Mouse (Mus musculus) embryo, embryonic 10 days (tissue): ENCODE measurements at regions not wholly inside any gene's neighbourhood (a gene's known extent, or its start where the extent isn't known, plus 50 kb on each side); places are given as distances from the start of the nearest gene placed in this dataset.
A peak's percentile ranks its signal among the peaks of the same experiment; 100 is the strongest.
"Not testable (repeated sequence)": the region's sequence is repeated elsewhere in the genome, so short reads cannot be mapped to it uniquely, and the experiment has no call there.

ENCODE experiments used
- DNase-seq: peaks from one replicate; pipeline ENCODE4 v3.0.0-alpha.2; 2015; ENCODE audit warnings: low spot score

- DNase-seq, result no peak
Observed at GRCm38 (mm10) chr15:8831720-8832620, 121.4 kb upstream of the Slc1a3 start.

- no peak for DNase-seq
Observed at GRCm38 (mm10) chr15:8824861-8825260, 114.3 kb upstream of the Slc1a3 start.

- DNase-seq, result not testable (repeated sequence)
Observed at GRCm38 (mm10) chr15:8822795-8823194, 112.2 kb upstream of the Slc1a3 start.

GRCm38 (mm10) chr15:8817542-8817941 lies 107.0 kb upstream of the Slc1a3 start:
- DNase-seq, result no peak

- no peak for DNase-seq
Observed at GRCm38 (mm10) chr15:8816501-8817368, 106.2 kb upstream of the Slc1a3 start.

- DNase-seq, result no peak
Observed at GRCm38 (mm10) chr15:8815958-8816357, 105.4 kb upstream of the Slc1a3 start.

GRCm38 (mm10) chr15:8815277-8815676 lies 104.7 kb upstream of the Slc1a3 start:
- DNase-seq, result no peak

GRCm38 (mm10) chr15:8806354-8806753 lies 95.8 kb upstream of the Slc1a3 start:
- peak; percentile 42 for DNase-seq

- not testable (repeated sequence) for DNase-seq
Observed at GRCm38 (mm10) chr15:8805565-8805964, 95.0 kb upstream of the Slc1a3 start.

GRCm38 (mm10) chr15:8802058-8802457 lies 91.5 kb upstream of the Slc1a3 start:
- DNase-seq, result peak; percentile 7

GRCm38 (mm10) chr15:8797015-8797414 lies 86.5 kb upstream of the Slc1a3 start:
- no peak for DNase-seq

GRCm38 (mm10) chr15:8792106-8792505 lies 81.5 kb upstream of the Slc1a3 start:
- DNase-seq, result no peak

- DNase-seq, result no peak
Observed at GRCm38 (mm10) chr15:8789924-8790323, 79.4 kb upstream of the Slc1a3 start.

GRCm38 (mm10) chr15:8789000-8789399 lies 78.4 kb upstream of the Slc1a3 start:
- no peak for DNase-seq

- no peak for DNase-seq
Observed at GRCm38 (mm10) chr15:8785537-8785936, 75.0 kb upstream of the Slc1a3 start.

GRCm38 (mm10) chr15:8783567-8783966 lies 73.0 kb upstream of the Slc1a3 start:
- no peak for DNase-seq

- DNase-seq, result no peak
Observed at GRCm38 (mm10) chr15:8783036-8783435, 72.5 kb upstream of the Slc1a3 start.

GRCm38 (mm10) chr15:8782131-8782507 lies 71.6 kb upstream of the Slc1a3 start:
- DNase-seq, result no peak

- DNase-seq, result peak; percentile 61
Observed at GRCm38 (mm10) chr15:8781159-8782130, 70.9 kb upstream of the Slc1a3 start.

GRCm38 (mm10) chr15:8780371-8780866 lies 69.9 kb upstream of the Slc1a3 start:
- DNase-seq, result no peak
